Mouse (Mus musculus) bone marrow macrophage, adult 2 months (primary cell): ENCODE results near the gene Apeh.

Experiments used
- CTCF ChIP-seq: IDR thresholded peaks from 2 replicates; pipeline ENCODE4 v1.5.1; 2012; ENCODE audit warnings: low read depth, mild to moderate bottlenecking, low read length, moderate library complexity
- POLR2A ChIP-seq: IDR thresholded peaks from 2 replicates; pipeline ENCODE4 v1.6.1; 2012; ENCODE audit warnings: mild to moderate bottlenecking, low read depth, low read length, borderline replicate concordance

GRCm38 (mm10) chr9:108085261-108085660 is 9.1 kb downstream of the Apeh start:
- TF ChIP-seq CTCF, result no peak
- no peak for TF ChIP-seq POLR2A
